Mouse (Mus musculus) testis, adult 2 months (tissue): ENCODE data around the gene Taz.

Experiments
- CTCF ChIP-seq: fragments of 200-500 bp; IDR thresholded peaks from 2 replicates; pipeline ENCODE4 v1.5.1; 2012; ENCODE audit warnings: low read depth, mild to moderate bottlenecking, inconsistent platforms, low read length, moderate library complexity; ENCODE audit not compliant: control insufficient read depth, insufficient read depth, insufficient replicate concordance
- POLR2A ChIP-seq: fragments of 200-500 bp; IDR thresholded peaks from 2 replicates; pipeline ENCODE4 v1.6.1; 2012; ENCODE audit warnings: low read depth, mild to moderate bottlenecking, inconsistent platforms, low read length, moderate library complexity; ENCODE audit not compliant: control insufficient read depth

DNA sequence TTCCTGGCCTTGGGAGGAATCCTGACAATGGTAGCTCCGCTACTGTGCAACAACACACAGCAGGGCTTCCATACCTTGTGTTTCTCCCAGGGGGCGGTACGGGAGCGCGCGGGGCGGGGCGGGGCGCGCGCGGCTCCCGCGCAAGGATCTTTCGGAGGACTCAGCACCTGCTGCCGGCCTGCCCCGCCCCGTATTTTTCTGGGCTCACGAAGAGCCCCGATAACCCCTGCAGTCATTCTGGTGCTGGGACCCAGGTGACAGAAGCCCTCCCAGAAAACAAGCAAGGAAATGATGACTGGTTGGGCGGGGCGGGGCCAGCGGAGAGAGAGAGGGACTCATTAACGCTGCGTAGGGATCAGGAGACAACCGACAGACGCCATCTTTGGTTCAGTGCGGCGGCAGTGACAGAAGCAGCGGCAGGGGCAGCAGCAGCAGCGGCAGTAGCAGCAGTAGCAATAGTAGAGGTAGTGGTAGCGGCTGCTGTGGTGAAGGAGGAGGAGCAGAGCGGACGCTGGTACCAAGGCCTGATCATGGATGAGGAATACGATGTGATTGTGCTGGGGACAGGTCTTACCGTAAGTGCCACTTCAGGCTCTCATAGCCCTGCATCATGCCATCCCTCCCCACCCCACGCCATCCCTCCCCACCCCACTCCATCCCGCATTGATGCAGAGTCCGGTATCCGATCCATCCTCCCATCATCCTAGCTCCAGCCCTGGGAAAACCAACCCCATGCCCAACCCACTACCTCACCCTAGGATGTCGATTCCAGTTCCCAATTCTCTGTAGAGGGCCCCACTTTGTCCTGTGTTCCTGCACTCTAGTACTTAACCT is 23.4 kb downstream of the Taz start, which contains the start of gene Gdi1:
- no peak for TF ChIP-seq CTCF
- TF ChIP-seq POLR2A, result peak; percentile 51; the same call in 1 of the 2 replicates
